In genomic region chr14:74990504-74990903, GRCm38 (mm10) we compare ENCODE assay signal across 10 mouse cellular contexts. TPM values are rescaled to one million over a fixed set of nuclear protein-coding genes. Genes with fewer than 3 reads are reported as not detected.
A peak's percentile ranks its signal among the peaks of the same experiment; 100 is the strongest.
DNase-seq lines count a peak whose midpoint lies in the region; ATAC-seq lines count a peak whose summit lies in the region.
"Had no signal": no experiment of that assay in that cellular context is flagged by ENCODE, and none has a peak within 500 bp of the region (broad histone marks: within the 10 kb centered on the region; RNA-seq: fewer than 3 reads in every experiment).

No protein-coding gene starts in this region.

- H3K4me1 ChIP-seq in kidney, embryonic 15.5 days: no peaks in the 10 kb centered on the region
- H3K4me1 ChIP-seq in forebrain, embryonic 13.5 days: no peaks in the 10 kb centered on the region
- H3K4me1 ChIP-seq: embryonic facial prominence, embryonic 15.5 days had no signal

- ATAC-seq in kidney, embryonic 15.5 days (replicated peaks; ENCODE audit: low FRiP score): peak; percentile 64; the same call in 1 of the 2 replicates
- ATAC-seq in forebrain, embryonic 13.5 days: peak; percentile 33; the same call in 1 of the 2 replicates

- no peak overlapping the region for H3K4me3 ChIP-seq in kidney, embryonic 15.5 days (replicated peaks)
- H3K4me3 ChIP-seq in forebrain, embryonic 13.5 days: no peak overlapping the region
- H3K4me3 ChIP-seq: embryonic facial prominence, embryonic 15.5 days had no signal

- 0% methylated on average over 1 of the region's 1 CpGs for WGBS in kidney, embryonic 15.5 days
- WGBS in forebrain, embryonic 13.5 days: 0% methylated on average over 1 of the region's 1 CpGs

- H3K9ac ChIP-seq in kidney, embryonic 15.5 days: no peak overlapping the region
- H3K9ac ChIP-seq in forebrain, embryonic 13.5 days: no peak overlapping the region
- H3K9ac ChIP-seq: embryonic facial prominence, embryonic 15.5 days had no signal

- H3K4me2 ChIP-seq in kidney, embryonic 15.5 days: no peak overlapping the region
- H3K4me2 ChIP-seq in forebrain, embryonic 13.5 days: no peak overlapping the region
- H3K4me2 ChIP-seq: embryonic facial prominence, embryonic 15.5 days had no signal

- no peak overlapping the region for H3K27ac ChIP-seq in kidney, embryonic 15.5 days
- no peak overlapping the region for H3K27ac ChIP-seq in forebrain, embryonic 13.5 days
- H3K27ac ChIP-seq: embryonic facial prominence, embryonic 15.5 days; macrophage had no signal

- no peaks in the 10 kb centered on the region for H3K27me3 ChIP-seq in kidney, embryonic 15.5 days
- no peaks in the 10 kb centered on the region for H3K27me3 ChIP-seq in forebrain, embryonic 13.5 days
- H3K27me3 ChIP-seq: embryonic facial prominence, embryonic 15.5 days had no signal

- no peaks in the 10 kb centered on the region for H3K36me3 ChIP-seq in kidney, embryonic 15.5 days
- no peaks in the 10 kb centered on the region for H3K36me3 ChIP-seq in forebrain, embryonic 13.5 days (ENCODE audit: poor library complexity, severe bottlenecking)
- H3K36me3 ChIP-seq: embryonic facial prominence, embryonic 15.5 days had no signal

- no peaks in the 10 kb centered on the region for H3K9me3 ChIP-seq in kidney, embryonic 15.5 days (replicated peaks)
- H3K9me3 ChIP-seq in forebrain, embryonic 13.5 days (replicated peaks): no peaks in the 10 kb centered on the region
- H3K9me3 ChIP-seq: embryonic facial prominence, embryonic 15.5 days had no signal

- DNase-seq in kidney, postnatal 10 days: no peak
- DNase-seq in CD8-positive naive resting alpha-beta T cell, adult 2 months (ENCODE audit: low read depth in 2 of 2, low spot score in 2 of 2): peak; percentile 12 to 59
- DNase-seq in ZHBTc4 (ENCODE audit: low read depth, low spot score): peak; percentile 36
- peak; percentile 61 for DNase-seq in lung, postnatal 10 days
- no peak for DNase-seq in spleen, postnatal 4 days (ENCODE audit: low spot score in 2 of 2)
- no peak for DNase-seq in right cerebral cortex, postnatal 10 days (ENCODE audit: low spot score in 2 of 2)

RNA-seq across cellular contexts. Expression of gene Rubcnl, which starts 25.3 kb away (rescaled TPM):
- polyA plus RNA-seq in kidney, embryonic 15.5 days (2015; fragmentation: Nextera tagmentation; extraction: Ambion mirVana): 0.39 and 0.73 TPM in 2 replicates
- 0.13 and 0.21 TPM in 2 replicates for polyA plus RNA-seq in forebrain, embryonic 13.5 days (2015; fragmentation: Nextera tagmentation; extraction: Ambion mirVana)

RNA-seq across cellular contexts. Expression of gene Lrch1, which starts 42.8 kb away (rescaled TPM):
- polyA plus RNA-seq in kidney, embryonic 15.5 days (2015; fragmentation: Nextera tagmentation; extraction: Ambion mirVana): 20.1 and 20.8 TPM in 2 replicates
- 7.9 and 8.3 TPM in 2 replicates for polyA plus RNA-seq in forebrain, embryonic 13.5 days (2015; fragmentation: Nextera tagmentation; extraction: Ambion mirVana)

Comparison
In these comparisons a context has a peak if more than half of its experiments do, and no peak if none do; other contexts are left out.
1. DNase-seq: peak in CD8-positive naive resting alpha-beta T cell, adult 2 months (2 of 2), ZHBTc4 (single experiment) and lung, postnatal 10 days (single experiment); none in kidney, postnatal 10 days (single experiment), spleen, postnatal 4 days (0 of 2) and right cerebral cortex, postnatal 10 days (0 of 2).